Mouse (Mus musculus) midbrain, embryonic 13.5 days (tissue): ENCODE measurements around the gene Nfkbie. TPM values are rescaled to one million over a fixed set of nuclear protein-coding genes. Genes with fewer than 3 reads are reported as not detected.

Experiments used
- ATAC-seq: fragments of 200-750 bp; cut with Nextera tagmentation; 2 replicates; pipeline ENCODE4 v1.8.0; 2017; ENCODE audit warnings: mild to moderate bottlenecking, moderate TSS enrichment, moderate library complexity
- H3K27ac ChIP-seq: fragments of 300-500 bp; sonication (generic); 2 replicates; pipeline ENCODE4 v1.5.1; 2015; ENCODE audit warnings: inconsistent platforms, mild to moderate bottlenecking, moderate library complexity
- H3K27me3 ChIP-seq: fragments of 300-500 bp; sonication (generic); 2 replicates; pipeline ENCODE4 v1.6.1; 2015; ENCODE audit warnings: mild to moderate bottlenecking, inconsistent platforms
- H3K36me3 ChIP-seq: fragments of 300-500 bp; sonication (generic); 2 replicates; pipeline ENCODE4 v1.6.1; 2015; ENCODE audit warnings: mild to moderate bottlenecking, inconsistent platforms
- H3K4me1 ChIP-seq: fragments of 300-500 bp; sonication (generic); replicated peaks from 2 replicates; pipeline ENCODE4 v1.6.1; 2015; ENCODE audit warnings: inconsistent platforms
- H3K4me2 ChIP-seq: fragments of 300-500 bp; sonication (generic); replicated peaks from 2 replicates; pipeline ENCODE4 v1.6.1; 2015; ENCODE audit warnings: moderate library complexity, mild to moderate bottlenecking, inconsistent platforms
- H3K4me3 ChIP-seq: fragments of 300-500 bp; sonication (generic); replicated peaks from 2 replicates; pipeline ENCODE4 v1.5.1; 2015; ENCODE audit warnings: mild to moderate bottlenecking, inconsistent platforms
- H3K9ac ChIP-seq: fragments of 300-500 bp; sonication (generic); replicated peaks from 2 replicates; pipeline ENCODE4 v1.6.1; 2015; ENCODE audit warnings: mild to moderate bottlenecking, inconsistent platforms
- H3K9me3 ChIP-seq: fragments of 300-500 bp; sonication (generic); 2 replicates; pipeline ENCODE4 v1.6.1; 2016; ENCODE audit warnings: mild to moderate bottlenecking, inconsistent platforms
- WGBS: fragments of 180-500 bp; shearing (Covaris S2); methylation state at CpG from one replicate; pipeline ENCODE4 v1.1.7; 2015; 5-methylcytosine and 5-hydroxymethylcytosine counted together
- polyA plus RNA-seq: library from polyadenylated mRNA; unstranded; fragments of >200 nt; fragmentation: Nextera tagmentation; extraction: Ambion mirVana; gene quantifications from 2 replicates; pipeline ENCODE4 v1.2.1, GENCODE M21; 2015

Gene Nfkbie
- polyA plus RNA-seq, 1 experiment from 2014 or later: 7.1 TPM

DNA sequence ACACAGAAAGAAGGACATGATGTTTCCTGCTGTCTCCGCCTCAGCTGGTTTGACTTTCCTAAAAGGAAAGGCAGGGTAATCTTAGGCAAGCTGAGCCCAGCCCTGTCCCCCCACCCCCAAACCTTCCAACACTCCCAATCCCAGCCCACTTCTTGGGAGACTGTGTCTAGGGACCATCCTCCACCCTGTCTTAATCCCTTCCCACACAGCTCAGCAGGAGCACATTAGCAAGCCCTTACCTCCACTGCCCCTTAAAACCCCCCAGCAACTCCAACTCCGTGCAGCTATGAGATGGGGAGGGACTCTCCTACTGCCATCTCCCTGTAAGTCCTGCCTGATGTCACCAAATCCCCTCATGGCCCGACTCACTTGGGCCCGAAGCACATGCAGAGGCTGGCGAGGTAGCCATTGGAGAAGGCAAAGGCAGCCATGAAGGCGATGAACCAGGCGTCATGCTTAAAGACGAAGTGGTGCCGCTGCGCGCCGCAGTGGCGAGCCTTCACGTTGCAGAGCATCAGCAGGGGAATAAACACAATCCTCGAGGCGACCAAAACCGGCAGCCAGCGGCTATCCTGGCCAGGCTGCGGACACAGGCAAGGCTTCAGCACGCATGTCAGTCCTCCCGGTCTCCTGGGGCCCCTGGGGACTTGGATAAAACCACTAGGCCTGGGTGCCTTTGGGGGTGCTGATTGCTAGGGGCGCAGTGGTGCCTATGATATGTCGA, 30.4 kb downstream of the Nfkbie start:
- no peak overlapping the region for H3K4me2 ChIP-seq
- H3K27ac ChIP-seq: peak overlapping the region; percentile 35; the same call in 1 of the 2 replicates
- no peaks in the 10 kb centered on the region for H3K27me3 ChIP-seq
- ATAC-seq: no peak
- 64% methylated on average over 23 of the region's 23 CpGs for WGBS
- no peak overlapping the region for H3K9ac ChIP-seq
- H3K4me1 ChIP-seq: peaks cover 21% of the 10 kb centered on the region
- H3K9me3 ChIP-seq: no peaks in the 10 kb centered on the region; the same call in 1 of the 2 replicates
- no peaks in the 10 kb centered on the region; the same call in 1 of the 2 replicates for H3K36me3 ChIP-seq
- no peak overlapping the region for H3K4me3 ChIP-seq

DNA sequence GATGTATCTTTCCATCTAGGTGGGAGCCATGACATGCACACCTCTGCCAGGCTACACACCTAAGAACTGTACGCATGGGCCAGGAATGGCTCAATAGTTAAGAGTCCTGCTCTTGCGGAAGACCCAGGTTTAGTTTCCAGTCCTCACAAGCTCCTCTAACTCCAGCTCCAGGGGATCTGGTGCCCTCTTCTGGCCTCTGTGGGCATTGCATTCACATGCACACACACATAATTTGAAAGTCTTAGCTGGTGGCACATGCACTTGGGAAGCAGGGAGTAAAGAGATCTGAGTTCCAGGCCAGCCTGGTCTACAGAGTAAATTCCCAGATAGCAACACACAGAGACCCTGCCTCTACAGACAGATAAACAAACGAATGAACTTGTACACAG, 30.9 kb downstream of the Nfkbie start:
- Histone ChIP-seq H3K27me3 (no peaks in the 10 kb centered on the region), H3K4me1 (peaks cover 21% of the 10 kb centered on the region), H3K4me2 (no peak overlapping the region), H3K27ac (no peak overlapping the region), H3K36me3 (no peaks in the 10 kb centered on the region; the same call in 1 of the 2 replicates), H3K9me3 (no peaks in the 10 kb centered on the region; the same call in 1 of the 2 replicates), H3K4me3 (no peak overlapping the region), H3K9ac (no peak overlapping the region)
- ATAC-seq: no peak
- WGBS: 97% methylated on average over 3 of the region's 3 CpGs

DNA sequence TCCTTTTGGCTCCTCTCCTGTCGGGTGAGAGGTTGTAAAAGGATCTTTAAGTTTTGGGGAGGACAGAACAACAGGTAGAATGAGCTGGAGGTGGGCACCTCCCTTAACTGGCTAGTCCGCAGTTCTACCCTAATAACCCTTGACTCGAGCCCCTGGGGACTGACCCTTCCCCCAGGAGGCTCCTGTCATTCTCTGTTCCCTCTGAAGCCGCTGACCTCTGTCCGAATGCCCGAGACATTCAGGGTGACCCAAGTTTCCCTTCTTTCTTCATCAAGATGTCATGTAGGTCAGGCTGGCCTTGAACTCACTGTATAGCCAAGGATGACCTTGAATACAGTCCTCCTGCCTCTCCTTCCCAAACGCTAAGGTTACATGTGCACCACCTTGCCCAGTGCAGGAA, 32.9 kb downstream of the Nfkbie start:
- 96% methylated on average over 7 of the region's 7 CpGs for WGBS

DNA sequence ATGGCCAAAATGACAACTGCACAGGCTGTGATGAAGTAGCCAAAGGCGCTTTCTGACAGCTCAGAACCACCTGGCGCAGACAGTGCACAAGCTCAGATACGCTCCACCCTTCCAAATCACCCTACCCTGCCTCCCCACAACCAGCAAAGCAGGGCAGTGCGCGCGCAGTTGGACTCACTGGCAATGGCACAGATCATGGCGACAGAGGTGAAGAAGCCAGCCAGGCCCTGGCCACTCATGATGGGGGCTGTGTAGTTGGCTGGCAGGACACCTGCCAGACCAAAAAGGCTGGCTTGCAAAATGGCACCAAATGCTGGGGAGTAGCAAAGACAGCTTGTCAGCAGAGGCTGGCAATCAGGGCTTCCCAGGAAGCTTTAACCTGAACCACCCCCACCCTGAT, 33.7 kb downstream of the Nfkbie start:
- WGBS: 97% methylated on average over 7 of the region's 7 CpGs
- no peak overlapping the region for H3K4me3 ChIP-seq
- no peaks in the 10 kb centered on the region; the same call in 1 of the 2 replicates for H3K36me3 ChIP-seq
- no peak for ATAC-seq
- H3K9ac ChIP-seq: no peak overlapping the region
- no peak overlapping the region for H3K4me2 ChIP-seq
- H3K27me3 ChIP-seq: peaks cover 19% of the 10 kb centered on the region
- H3K27ac ChIP-seq: no peak overlapping the region
- no peaks in the 10 kb centered on the region; the same call in 1 of the 2 replicates for H3K9me3 ChIP-seq
- peaks cover 38% of the 10 kb centered on the region for H3K4me1 ChIP-seq

More for the DNA sequence above, 32.9 kb downstream of the Nfkbie start:
- Histone ChIP-seq H3K4me3 (no peak overlapping the region), H3K4me2 (no peak overlapping the region), H3K9ac (no peak overlapping the region), H3K4me1 (peaks cover 37% of the 10 kb centered on the region), H3K27me3 (peaks cover 11% of the 10 kb centered on the region), H3K27ac (no peak overlapping the region), H3K36me3 (no peaks in the 10 kb centered on the region; the same call in 1 of the 2 replicates), H3K9me3 (no peaks in the 10 kb centered on the region; the same call in 1 of the 2 replicates)
- ATAC-seq: no peak

DNA sequence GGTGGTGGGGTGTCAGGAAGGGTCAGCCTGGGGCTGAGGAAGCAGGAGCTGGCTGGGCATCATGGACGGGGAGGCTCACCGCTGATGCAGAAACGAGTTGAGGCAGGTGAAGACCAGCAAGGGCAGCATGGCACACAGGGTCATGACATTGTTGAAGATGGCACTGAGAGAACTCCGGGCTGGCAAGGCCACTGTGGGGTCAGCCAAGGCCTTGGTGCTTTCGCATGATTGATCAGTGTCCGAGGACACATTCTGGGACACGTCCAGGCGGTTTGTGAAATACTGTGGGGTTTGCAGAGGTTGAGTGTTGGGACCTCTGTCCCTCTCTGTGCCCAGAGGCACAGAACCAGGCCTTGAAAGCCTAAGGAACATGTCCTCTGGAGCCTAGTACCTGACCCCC, 34.3 kb downstream of the Nfkbie start:
- no peak overlapping the region for H3K4me2 ChIP-seq
- H3K9me3 ChIP-seq: no peaks in the 10 kb centered on the region; the same call in 1 of the 2 replicates
- H3K36me3 ChIP-seq: no peaks in the 10 kb centered on the region; the same call in 1 of the 2 replicates
- no peak overlapping the region for H3K9ac ChIP-seq
- H3K27ac ChIP-seq: no peak overlapping the region
- H3K4me3 ChIP-seq: no peak overlapping the region
- H3K4me1 ChIP-seq: peaks cover 38% of the 10 kb centered on the region
- H3K27me3 ChIP-seq: peaks cover 25% of the 10 kb centered on the region
- 95% methylated on average over 8 of the region's 8 CpGs for WGBS
- ATAC-seq: no peak

DNA sequence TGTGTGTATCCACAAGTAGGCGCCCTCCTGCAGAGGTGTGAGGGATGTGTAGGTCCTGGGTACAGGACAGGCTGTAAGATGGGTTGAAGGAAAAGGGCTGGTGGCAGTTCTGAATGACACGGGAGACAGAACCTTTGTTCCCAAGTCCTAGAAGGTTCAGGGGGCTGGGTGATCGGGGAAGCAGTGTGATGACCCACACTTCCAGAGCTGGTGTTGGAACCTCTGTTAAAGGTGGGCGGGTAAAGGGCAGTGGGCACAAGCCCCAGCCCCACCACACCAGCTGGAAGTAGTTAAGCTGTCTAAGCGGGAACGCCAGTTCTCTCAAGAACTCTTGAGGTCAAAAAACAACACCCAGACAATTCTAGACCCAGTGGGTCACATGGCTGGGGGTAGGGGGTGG, 34.9 kb downstream of the Nfkbie start:
- no peak overlapping the region for H3K4me2 ChIP-seq
- H3K4me1 ChIP-seq: peaks cover 38% of the 10 kb centered on the region
- H3K9me3 ChIP-seq: no peaks in the 10 kb centered on the region; the same call in 1 of the 2 replicates
- no peak overlapping the region for H3K4me3 ChIP-seq
- H3K27ac ChIP-seq: no peak overlapping the region
- no peak overlapping the region for H3K9ac ChIP-seq
- WGBS: 85% methylated on average over 6 of the region's 6 CpGs
- H3K27me3 ChIP-seq: peaks cover 30% of the 10 kb centered on the region
- no peaks in the 10 kb centered on the region; the same call in 1 of the 2 replicates for H3K36me3 ChIP-seq
- ATAC-seq: no peak

DNA sequence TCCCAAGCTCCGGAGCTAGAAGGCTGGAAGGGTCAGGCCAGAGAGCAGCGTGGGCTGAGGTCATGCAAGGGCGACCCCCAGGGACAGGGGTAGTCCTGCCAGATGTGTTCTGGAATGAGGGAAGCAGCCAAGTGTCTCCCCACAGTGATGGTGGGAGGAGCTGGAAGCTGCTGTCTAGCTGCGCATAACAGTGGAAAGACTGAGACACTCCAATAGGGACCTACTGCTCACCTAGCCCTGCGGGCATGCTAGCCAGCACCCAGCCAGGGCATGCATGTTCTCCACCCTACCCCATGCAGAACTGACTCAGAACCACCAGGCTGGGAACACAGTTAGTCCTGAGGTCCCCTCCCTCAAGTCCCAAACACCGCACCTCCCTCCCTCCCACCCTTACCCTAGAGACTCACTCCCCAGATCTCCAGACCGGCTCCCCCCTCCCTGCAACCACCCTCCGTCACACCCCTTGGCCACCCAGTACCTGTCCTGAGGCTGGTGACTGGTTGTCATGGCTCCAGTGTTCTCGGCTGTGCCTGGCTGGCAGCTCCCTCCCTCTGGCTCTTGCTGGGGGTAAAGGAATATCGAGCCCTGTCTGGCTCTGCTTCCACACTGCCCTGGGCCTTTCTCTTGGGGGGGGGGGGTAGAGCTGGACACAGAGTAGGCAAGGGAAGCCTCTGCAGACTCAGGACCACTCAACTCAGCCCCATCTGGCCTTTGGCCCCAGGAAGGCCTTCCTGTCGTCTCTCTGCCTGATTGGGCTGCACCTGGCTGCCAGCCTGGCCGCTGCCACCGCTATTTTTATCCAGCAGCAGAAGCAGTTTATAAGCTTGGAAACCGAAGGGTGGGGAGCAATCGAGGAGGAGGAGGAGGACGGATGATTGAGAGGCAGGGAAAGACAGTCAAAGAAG, 36.5 kb downstream of the Nfkbie start:
- no peaks in the 10 kb centered on the region for H3K9me3 ChIP-seq
- peaks cover 34% of the 10 kb centered on the region for H3K27me3 ChIP-seq
- ATAC-seq: no peak
- no peaks in the 10 kb centered on the region for H3K36me3 ChIP-seq
- H3K4me1 ChIP-seq: peaks cover 45% of the 10 kb centered on the region
- peak overlapping the region; percentile 44; the same call in 1 of the 2 replicates for H3K9ac ChIP-seq
- WGBS: 54% methylated on average over 16 of the region's 16 CpGs
- no peak overlapping the region for H3K4me2 ChIP-seq
- H3K4me3 ChIP-seq: no peak overlapping the region
- no peak overlapping the region for H3K27ac ChIP-seq

DNA sequence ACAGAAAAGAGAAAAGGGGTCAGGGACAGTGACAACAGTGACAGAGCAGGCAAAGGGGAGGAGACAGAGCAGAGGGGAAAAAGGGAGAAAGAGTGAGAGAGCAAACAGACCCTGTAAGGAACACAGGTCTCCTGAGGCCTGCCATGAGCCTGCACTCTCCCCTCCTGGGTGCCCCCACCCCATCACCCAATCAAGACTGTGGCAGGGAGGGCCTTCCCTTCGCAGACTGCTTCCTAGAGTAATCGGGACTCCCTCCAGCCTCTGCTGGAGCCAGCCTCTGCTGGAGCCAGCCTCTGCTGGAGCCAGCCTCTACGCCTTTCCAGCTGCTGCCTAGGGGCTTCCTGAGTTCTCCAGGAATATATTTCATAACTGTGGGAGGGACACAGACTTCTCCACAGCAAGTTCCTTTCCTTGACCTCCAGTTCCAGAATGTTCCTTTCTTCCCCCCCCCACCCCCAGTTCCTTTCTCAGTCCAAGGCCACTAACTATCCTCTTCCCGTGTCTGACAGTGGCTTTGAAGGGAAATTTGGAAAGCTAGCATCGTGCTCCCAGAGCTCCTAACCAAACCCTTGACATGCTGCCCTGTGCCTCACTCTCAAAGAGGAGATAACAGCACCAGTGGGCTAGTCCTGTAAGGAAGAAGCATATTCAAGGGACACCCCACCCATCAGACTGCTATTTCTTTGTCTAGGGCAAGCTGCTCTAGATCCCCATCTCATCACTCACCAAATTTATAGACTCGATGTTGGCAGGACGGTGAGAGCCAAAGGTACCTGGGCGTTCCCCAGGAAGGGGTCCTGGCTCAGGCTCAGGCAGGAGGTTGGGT, 37.3 kb downstream of the Nfkbie start:
- Histone ChIP-seq H3K36me3 (no peaks in the 10 kb centered on the region), H3K9ac (peak overlapping the region; percentile 44), H3K4me2 (no peak overlapping the region), H3K4me3 (no peak overlapping the region), H3K27ac (no peak overlapping the region), H3K9me3 (no peaks in the 10 kb centered on the region), H3K4me1 (peaks cover 49% of the 10 kb centered on the region), H3K27me3 (peaks cover 34% of the 10 kb centered on the region)
- 50% methylated on average over 8 of the region's 8 CpGs for WGBS
- ATAC-seq: no peak

DNA sequence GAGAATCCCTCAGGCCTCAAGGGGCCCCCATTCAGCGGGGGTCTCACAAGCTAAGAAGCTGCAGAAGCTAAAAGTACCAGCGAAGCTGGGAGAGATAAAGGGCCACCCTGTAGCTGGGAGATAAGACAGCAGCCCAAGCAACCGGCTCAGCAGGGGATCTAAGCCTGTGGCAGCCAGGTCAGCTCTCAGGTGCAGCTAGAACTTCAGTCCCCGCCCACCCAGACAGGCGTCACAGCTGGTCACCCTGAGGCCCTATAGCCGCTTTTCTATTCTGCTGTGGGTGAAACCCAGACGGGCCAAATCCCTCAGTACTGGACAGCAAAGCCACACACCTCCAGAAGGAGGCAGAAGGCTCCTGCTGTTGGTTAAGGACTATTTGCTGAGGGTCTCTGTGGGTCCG, 38.0 kb downstream of the Nfkbie start:
- Histone ChIP-seq H3K4me2 (peak overlapping the region; percentile 0; the same call in 1 of the 2 replicates), H3K27me3 (peaks cover 37% of the 10 kb centered on the region), H3K4me1 (peaks cover 49% of the 10 kb centered on the region), H3K36me3 (no peaks in the 10 kb centered on the region), H3K4me3 (no peak overlapping the region), H3K9ac (no peak overlapping the region), H3K27ac (no peak overlapping the region), H3K9me3 (no peaks in the 10 kb centered on the region)
- 24% methylated on average over 8 of the region's 8 CpGs for WGBS
- no peak for ATAC-seq

DNA sequence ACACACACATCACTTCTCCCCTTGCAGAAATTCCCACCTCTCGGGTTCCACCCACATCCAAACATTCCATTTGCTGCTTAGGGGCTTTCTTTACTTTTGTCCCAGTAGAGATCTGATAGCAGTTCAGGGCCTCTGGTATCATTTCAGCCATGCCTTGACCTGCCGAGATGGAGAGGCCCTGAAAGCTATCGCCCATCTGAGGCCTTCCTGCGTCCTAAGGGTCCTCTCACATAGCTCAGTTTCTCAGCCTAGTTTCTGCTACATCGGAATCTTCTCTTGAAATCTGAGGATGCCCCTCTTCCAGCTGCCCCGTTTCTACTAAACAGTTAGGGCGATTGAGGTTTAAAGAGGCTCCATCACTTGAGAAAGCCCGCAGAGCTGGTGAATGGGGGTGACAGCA, 38.7 kb downstream of the Nfkbie start:
- Histone ChIP-seq H3K9me3 (no peaks in the 10 kb centered on the region), H3K27ac (no peak overlapping the region), H3K4me1 (peaks cover 52% of the 10 kb centered on the region), H3K9ac (no peak overlapping the region), H3K36me3 (no peaks in the 10 kb centered on the region), H3K27me3 (peaks cover 39% of the 10 kb centered on the region), H3K4me3 (peak overlapping the region; percentile 44; the same call in 1 of the 2 replicates), H3K4me2 (peak overlapping the region; percentile 78)
- ATAC-seq: no peak
- WGBS: 51% methylated on average over 8 of the region's 8 CpGs

DNA sequence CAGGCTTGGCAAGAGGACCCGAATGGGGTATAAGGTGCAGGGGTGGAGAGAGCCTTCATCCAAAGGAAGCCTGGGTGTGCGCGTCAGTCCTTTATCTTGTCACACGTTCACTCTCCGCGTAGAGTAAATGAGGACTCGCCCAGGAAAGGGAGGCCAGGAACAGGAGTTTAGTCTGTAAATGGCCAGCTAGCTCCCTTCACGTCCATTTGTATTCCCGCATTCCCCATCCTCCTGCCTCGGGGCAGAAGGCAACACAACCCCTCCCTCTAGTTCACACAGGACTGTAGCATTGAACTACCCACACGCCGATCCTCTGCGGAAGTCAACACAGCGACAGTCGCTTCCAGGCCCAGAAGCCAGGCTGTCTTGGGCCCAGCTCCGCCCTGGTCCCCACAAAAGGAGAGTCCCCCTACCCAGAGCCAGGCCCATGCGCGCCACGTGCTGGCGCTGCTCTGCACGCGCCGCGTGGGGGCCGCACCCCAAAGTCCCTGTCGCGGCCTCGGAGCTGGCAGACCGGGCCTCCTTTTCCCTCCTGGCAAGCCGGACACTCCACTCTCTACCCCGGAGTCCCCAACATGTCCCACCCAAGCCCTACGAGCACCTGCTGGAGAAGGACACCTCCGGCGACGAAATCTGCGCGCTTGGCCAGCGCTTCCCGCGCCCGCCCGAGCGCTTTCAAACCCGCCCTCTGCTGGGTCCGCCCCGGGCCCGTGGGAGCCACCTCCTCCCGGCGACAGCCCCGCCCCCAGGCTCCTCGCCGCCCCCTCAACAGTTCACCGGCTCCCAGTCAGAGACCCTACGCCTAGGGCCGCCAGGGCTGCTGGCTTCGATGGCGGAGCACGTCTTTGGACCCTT, 39.6 kb downstream of the Nfkbie start:
- no peak overlapping the region for H3K27ac ChIP-seq
- H3K4me2 ChIP-seq: peak overlapping the region; percentile 78
- no peaks in the 10 kb centered on the region for H3K9me3 ChIP-seq
- WGBS: under 1% methylated on average over 58 of the region's 58 CpGs
- H3K36me3 ChIP-seq: no peaks in the 10 kb centered on the region
- peak; percentile 58 for ATAC-seq
- H3K4me1 ChIP-seq: peaks cover 61% of the 10 kb centered on the region
- H3K4me3 ChIP-seq: peak overlapping the region; percentile 44
- H3K27me3 ChIP-seq: peaks cover 47% of the 10 kb centered on the region
- peak overlapping the region; percentile 60 for H3K9ac ChIP-seq
